Mouse (Mus musculus) embryonic facial prominence, embryonic 14.5 days (tissue): ENCODE measurements around the gene Eprs. TPM values are rescaled to one million over a fixed set of nuclear protein-coding genes. Genes with fewer than 3 reads are reported as not detected.

Experiments used
- ATAC-seq: fragments of 200-750 bp; cut with Nextera tagmentation; 2 replicates; pipeline ENCODE4 v1.8.0; 2017; ENCODE audit warnings: low read depth, moderate number of reproducible peaks, moderate TSS enrichment
- DNase-seq: peaks from one replicate; pipeline ENCODE4 v3.0.0-alpha.2; 2015; ENCODE audit warnings: low spot score
- H3K27ac ChIP-seq: fragments of 300-500 bp; sonication (generic); replicated peaks from 2 replicates; pipeline ENCODE4 v1.5.1; 2014; ENCODE audit warnings: low read depth, mild to moderate bottlenecking, low read length, moderate library complexity
- H3K27me3 ChIP-seq: fragments of 300-500 bp; sonication (generic); replicated peaks from 2 replicates; pipeline ENCODE4 v1.6.1; 2014; ENCODE audit warnings: low read length; ENCODE audit not compliant: control insufficient read depth, insufficient read depth
- H3K36me3 ChIP-seq: fragments of 300-500 bp; sonication (generic); 2 replicates; pipeline ENCODE4 v1.6.1; 2014; ENCODE audit warnings: low read length, mixed read lengths; ENCODE audit not compliant: control insufficient read depth, insufficient read depth
- H3K4me1 ChIP-seq: fragments of 300-500 bp; sonication (generic); 2 replicates; pipeline ENCODE4 v1.6.1; 2014; ENCODE audit warnings: antibody characterized with exemption, low read length; ENCODE audit not compliant: control insufficient read depth, insufficient read depth
- H3K4me2 ChIP-seq: fragments of 300-500 bp; sonication (generic); 2 replicates; pipeline ENCODE4 v1.6.1; 2014; ENCODE audit warnings: low read depth, mild to moderate bottlenecking, low read length, moderate library complexity, mixed read lengths
- H3K4me3 ChIP-seq: fragments of 300-500 bp; sonication (generic); 2 replicates; pipeline ENCODE4 v1.5.1; 2014; ENCODE audit warnings: low read depth, mild to moderate bottlenecking, low read length
- H3K9ac ChIP-seq: fragments of 300-500 bp; sonication (generic); 2 replicates; pipeline ENCODE4 v1.6.1; 2014; ENCODE audit warnings: low read depth, mild to moderate bottlenecking, low read length, moderate library complexity, mixed read lengths
- H3K9me3 ChIP-seq: fragments of 300-500 bp; sonication (generic); 2 replicates; pipeline ENCODE4 v1.6.1; 2016; ENCODE audit warnings: low read length; ENCODE audit not compliant: control insufficient read depth
- WGBS: fragments of 180-500 bp; shearing (Covaris S2); extraction: QIAGEN DNeasy Blood & Tissue Kit; methylation state at CpG from one replicate; pipeline ENCODE4 v1.1.7; 2014; 5-methylcytosine and 5-hydroxymethylcytosine counted together
- polyA plus RNA-seq: library from polyadenylated mRNA; unstranded; fragments of >200 nt; fragmentation: Nextera tagmentation; extraction: Ambion mirVana; gene quantifications from 2 replicates; pipeline ENCODE4 v1.2.1, GENCODE M21; 2014

Gene Eprs
- polyA plus RNA-seq, 1 experiment from 2014 or later = 146 TPM

DNA sequence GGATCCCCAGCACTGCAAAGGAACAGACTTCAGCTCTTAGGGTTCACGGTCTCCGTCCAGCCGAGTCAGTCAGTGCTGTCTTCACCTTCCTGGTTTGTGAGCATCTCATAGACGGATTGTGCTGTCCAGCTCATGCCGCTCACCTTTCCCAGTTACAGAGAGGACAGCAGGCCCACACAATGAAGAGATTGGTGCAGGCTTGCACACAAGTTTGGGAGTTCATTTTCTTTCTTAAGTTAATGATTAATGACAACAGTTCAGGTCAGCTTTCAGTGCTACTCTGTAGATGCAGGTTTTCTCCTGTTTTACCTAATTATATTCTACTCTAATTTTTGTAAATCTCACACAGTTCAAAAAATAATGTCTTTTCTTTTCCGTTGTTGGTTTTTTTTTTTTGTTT, 7.1 kb downstream of the Eprs start:
- DNase-seq = no peak
- H3K27me3 ChIP-seq = no peaks in the 10 kb centered on the region
- H3K4me3 ChIP-seq = no peak overlapping the region
- no peak overlapping the region for H3K4me2 ChIP-seq
- no peak overlapping the region for H3K27ac ChIP-seq
- no peak overlapping the region for H3K9ac ChIP-seq
- 97% methylated on average over 6 of the region's 6 CpGs for WGBS
- ATAC-seq = no peak
- H3K9me3 ChIP-seq = no peaks in the 10 kb centered on the region
- peaks cover 69% of the 10 kb centered on the region for H3K36me3 ChIP-seq
- peaks cover 4% of the 10 kb centered on the region; the same call in 1 of the 2 replicates for H3K4me1 ChIP-seq

DNA sequence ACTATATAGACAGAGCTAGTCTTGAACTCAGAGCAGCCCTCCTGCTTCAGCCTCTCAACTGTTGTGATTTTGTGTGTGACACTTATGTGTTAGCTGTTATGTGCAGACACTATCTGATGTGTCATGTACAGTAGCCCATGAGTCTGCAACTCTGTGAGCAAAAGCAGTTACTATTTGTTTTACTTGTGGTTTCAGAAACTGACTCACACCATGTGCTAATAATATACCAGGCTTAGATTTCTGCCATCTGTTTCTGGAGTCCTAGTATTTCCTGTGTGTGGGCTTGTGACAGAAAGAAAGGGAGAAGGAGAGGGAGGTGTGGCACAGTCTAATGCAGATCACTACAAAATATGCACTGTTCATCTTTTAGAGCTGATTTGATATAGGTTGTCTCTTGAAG, 13.5 kb downstream of the Eprs start:
- Histone ChIP-seq H3K9ac (no peak overlapping the region), H3K27ac (no peak overlapping the region), H3K9me3 (no peaks in the 10 kb centered on the region), H3K4me3 (no peak overlapping the region), H3K27me3 (no peaks in the 10 kb centered on the region), H3K4me1 (no peaks in the 10 kb centered on the region), H3K36me3 (peaks cover 95% of the 10 kb centered on the region), H3K4me2 (no peak overlapping the region)
- ATAC-seq = no peak
- peak; percentile 16 for DNase-seq

DNA sequence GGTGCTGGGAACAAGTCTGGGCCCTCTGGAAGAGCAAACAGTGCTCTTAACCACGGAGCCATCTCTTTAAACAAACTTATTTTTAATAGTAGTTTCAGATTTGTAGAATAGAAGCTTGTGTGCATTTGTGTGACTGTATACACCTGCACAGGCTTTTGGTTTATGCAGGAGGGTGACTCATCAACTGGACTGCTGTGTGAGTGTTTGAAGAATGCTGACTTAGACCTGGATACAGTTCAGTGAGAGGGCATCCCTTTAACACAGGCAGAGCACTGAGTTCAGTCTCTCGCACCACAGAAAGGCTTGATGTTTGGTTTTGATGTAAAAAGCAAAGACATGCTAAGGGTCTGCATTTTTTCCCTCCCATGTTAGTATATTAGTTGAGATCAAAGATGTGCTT, 14.6 kb downstream of the Eprs start:
- peaks cover 94% of the 10 kb centered on the region for H3K36me3 ChIP-seq
- WGBS = 87% methylated on average over 2 of the region's 2 CpGs
- no peak overlapping the region for H3K27ac ChIP-seq
- H3K4me2 ChIP-seq = no peak overlapping the region
- DNase-seq (no peak), ATAC-seq (no peak)
- no peaks in the 10 kb centered on the region for H3K4me1 ChIP-seq
- H3K4me3 ChIP-seq = no peak overlapping the region
- H3K27me3 ChIP-seq = no peaks in the 10 kb centered on the region
- no peak overlapping the region for H3K9ac ChIP-seq
- no peaks in the 10 kb centered on the region for H3K9me3 ChIP-seq

DNA sequence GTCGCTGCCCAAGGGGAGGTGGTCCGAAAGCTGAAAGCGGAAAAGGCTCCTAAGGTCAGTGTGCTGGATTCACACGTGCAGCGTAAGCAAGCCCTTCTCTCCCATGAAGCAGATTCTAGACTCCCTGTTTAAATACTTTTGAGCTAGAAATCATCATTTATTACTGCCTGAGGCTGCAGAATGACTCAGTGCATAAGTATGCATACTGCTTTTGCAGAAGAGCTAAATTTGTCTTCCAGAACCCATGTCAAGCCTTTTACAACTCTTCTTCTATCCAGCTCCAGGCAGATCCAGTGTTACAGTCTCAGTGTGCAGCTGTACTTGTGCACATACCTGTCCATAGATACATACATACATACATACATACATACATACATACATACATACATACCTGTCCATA, 38.8 kb downstream of the Eprs start:
- Histone ChIP-seq H3K27me3 (no peaks in the 10 kb centered on the region), H3K9ac (no peak overlapping the region), H3K4me3 (no peak overlapping the region), H3K9me3 (no peaks in the 10 kb centered on the region), H3K27ac (no peak overlapping the region), H3K4me1 (no peaks in the 10 kb centered on the region), H3K4me2 (no peak overlapping the region), H3K36me3 (peaks cover 85% of the 10 kb centered on the region)
- WGBS = 87% methylated on average over 5 of the region's 5 CpGs
- DNase-seq (no peak), ATAC-seq (no peak)

DNA sequence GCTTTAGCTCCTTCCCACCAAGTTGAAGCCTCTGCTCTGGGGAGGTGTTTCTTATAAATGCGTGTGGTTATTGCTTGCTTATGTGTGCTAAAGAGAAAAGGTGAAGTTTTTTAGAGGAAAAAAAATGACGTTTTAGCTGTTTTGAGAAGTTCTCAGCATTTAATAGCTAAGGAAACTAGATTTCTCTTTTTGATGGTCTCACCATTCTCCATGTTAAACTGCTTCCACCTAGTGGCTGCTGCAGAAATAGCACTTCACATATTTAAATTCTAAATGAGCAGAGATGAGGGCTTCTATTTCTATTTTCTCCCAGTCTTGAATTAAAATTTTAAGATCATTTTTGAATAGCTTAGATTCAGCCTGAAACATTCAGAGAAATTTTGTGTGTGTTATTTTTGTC, 41.2 kb downstream of the Eprs start:
- H3K9me3 ChIP-seq = no peaks in the 10 kb centered on the region
- H3K27ac ChIP-seq = no peak overlapping the region
- no peaks in the 10 kb centered on the region for H3K4me1 ChIP-seq
- WGBS = 36% methylated on average over 2 of the region's 2 CpGs
- ATAC-seq (no peak), DNase-seq (peak; percentile 57)
- H3K4me3 ChIP-seq = no peak overlapping the region
- H3K27me3 ChIP-seq = no peaks in the 10 kb centered on the region
- H3K9ac ChIP-seq = no peak overlapping the region
- H3K36me3 ChIP-seq = peaks cover 87% of the 10 kb centered on the region
- no peak overlapping the region for H3K4me2 ChIP-seq

DNA sequence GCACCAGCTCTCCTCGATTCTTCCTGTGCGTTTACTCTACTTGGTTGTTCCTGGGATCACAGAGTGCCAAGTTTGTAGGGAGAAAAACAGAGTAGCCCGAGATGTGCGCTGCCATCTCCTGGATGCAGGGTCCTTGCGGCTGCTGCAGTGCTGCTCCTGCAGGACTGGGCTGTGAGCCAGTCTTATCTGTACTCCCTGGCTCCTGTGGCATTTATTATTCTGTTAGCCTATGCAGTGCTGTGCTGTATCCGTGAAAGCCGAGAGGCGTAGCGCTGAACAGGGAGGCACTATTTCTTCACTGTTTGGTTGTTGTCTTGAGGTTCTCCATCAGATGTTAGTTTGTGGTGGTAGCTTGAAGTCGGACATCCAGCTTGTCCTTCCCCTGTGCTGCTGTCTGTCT, 43.1 kb downstream of the Eprs start:
- Histone ChIP-seq H3K36me3 (peaks cover 83% of the 10 kb centered on the region), H3K4me3 (no peak overlapping the region), H3K9me3 (no peaks in the 10 kb centered on the region), H3K9ac (no peak overlapping the region), H3K4me1 (no peaks in the 10 kb centered on the region), H3K27ac (no peak overlapping the region), H3K27me3 (no peaks in the 10 kb centered on the region), H3K4me2 (no peak overlapping the region)
- 93% methylated on average over 10 of the region's 10 CpGs for WGBS
- ATAC-seq (no peak), DNase-seq (no peak)

DNA sequence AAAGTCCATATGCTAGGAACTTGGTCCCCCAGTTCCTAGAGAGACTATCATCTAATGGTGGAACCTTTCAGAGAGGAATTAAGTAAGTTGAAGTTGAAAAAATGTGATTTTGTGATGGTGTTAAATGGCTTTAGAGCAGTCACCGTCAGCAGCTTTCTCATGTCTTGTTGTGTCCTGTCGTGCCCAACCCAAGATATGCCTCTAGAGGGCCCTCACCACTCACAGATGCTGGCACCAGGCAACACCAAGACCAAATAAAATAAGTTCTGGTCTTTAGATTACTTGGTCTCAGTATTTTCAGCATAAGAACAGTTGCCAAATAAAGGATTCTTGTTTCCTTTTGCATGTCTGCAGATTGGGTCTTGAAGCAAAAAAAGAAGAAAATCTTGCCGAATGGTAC, 47.0 kb downstream of the Eprs start:
- DNase-seq (peak; percentile 13), ATAC-seq (no peak)
- H3K36me3 ChIP-seq = peaks cover 86% of the 10 kb centered on the region

DNA sequence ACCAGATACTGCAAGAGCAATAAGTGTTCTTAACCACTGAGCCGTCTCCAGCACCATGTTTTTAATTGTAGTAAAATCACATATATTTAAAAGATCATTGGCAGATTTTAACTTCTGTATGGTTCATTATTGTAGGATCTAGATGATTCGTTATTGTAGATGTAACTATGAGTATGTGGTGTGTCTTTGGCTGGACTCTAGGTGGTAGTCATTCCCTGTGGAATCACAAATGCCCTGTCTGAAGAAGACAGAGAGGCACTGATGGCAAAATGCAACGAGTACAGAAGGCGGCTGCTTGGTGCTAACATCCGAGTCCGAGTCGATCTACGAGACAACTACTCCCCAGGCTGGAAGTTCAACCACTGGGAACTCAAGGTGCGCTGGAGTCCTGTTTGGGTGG, 55.2 kb downstream of the Eprs start:
- H3K27ac ChIP-seq = no peak overlapping the region
- ATAC-seq (no peak), DNase-seq (no peak)
- no peak overlapping the region for H3K4me2 ChIP-seq
- 93% methylated on average over 9 of the region's 9 CpGs for WGBS
- peaks cover 93% of the 10 kb centered on the region for H3K36me3 ChIP-seq
- no peaks in the 10 kb centered on the region for H3K4me1 ChIP-seq
- H3K9me3 ChIP-seq = no peaks in the 10 kb centered on the region
- H3K9ac ChIP-seq = no peak overlapping the region
- no peak overlapping the region for H3K4me3 ChIP-seq
- H3K27me3 ChIP-seq = no peaks in the 10 kb centered on the region

More for the DNA sequence above, 47.0 kb downstream of the Eprs start:
- H3K27ac ChIP-seq = no peak overlapping the region
- H3K4me3 ChIP-seq = no peak overlapping the region
- no peak overlapping the region for H3K9ac ChIP-seq
- H3K27me3 ChIP-seq = no peaks in the 10 kb centered on the region
- no peaks in the 10 kb centered on the region for H3K9me3 ChIP-seq
- 69% methylated on average over 3 of the region's 3 CpGs for WGBS
- H3K4me2 ChIP-seq = no peak overlapping the region
- H3K4me1 ChIP-seq = no peaks in the 10 kb centered on the region

DNA sequence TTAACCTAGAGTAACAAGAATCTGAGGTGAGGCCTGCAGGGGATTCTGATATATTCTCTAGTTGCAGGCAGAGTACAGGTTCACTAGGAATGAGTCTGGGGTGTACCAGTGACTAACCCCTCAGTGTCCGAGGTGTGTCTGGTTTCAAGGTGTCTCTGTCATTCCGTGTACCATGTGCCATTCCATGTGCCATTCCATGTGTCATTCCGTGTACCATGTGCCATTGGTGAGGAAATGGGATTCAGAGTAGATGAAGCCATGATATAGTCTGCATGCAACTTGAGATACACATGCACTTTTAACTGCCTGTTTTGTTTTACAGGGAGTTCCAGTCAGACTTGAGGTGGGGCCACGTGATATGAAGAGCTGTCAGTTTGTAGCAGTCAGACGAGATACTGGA, 57.0 kb downstream of the Eprs start:
- WGBS = 91% methylated on average over 5 of the region's 5 CpGs
- Histone ChIP-seq H3K9me3 (no peaks in the 10 kb centered on the region), H3K4me1 (no peaks in the 10 kb centered on the region), H3K27me3 (no peaks in the 10 kb centered on the region), H3K9ac (no peak overlapping the region), H3K4me2 (no peak overlapping the region), H3K4me3 (no peak overlapping the region), H3K27ac (no peak overlapping the region), H3K36me3 (peaks cover 95% of the 10 kb centered on the region)
- DNase-seq (no peak), ATAC-seq (no peak)
